Mouse (Mus musculus) intestine, embryonic 16.5 days (tissue): ENCODE results near the gene Fam189b. TPM values are rescaled to one million over a fixed set of nuclear protein-coding genes. Genes with fewer than 3 reads are reported as not detected.
"Not testable (repeated sequence)": the region's sequence is repeated elsewhere in the genome, so short reads cannot be mapped to it uniquely, and the experiment has no call there.

ENCODE experiments used
- ATAC-seq: fragments of 200-750 bp; cut with Nextera tagmentation; 2 replicates; pipeline ENCODE4 v1.8.0; 2017; ENCODE audit warnings: moderate TSS enrichment, moderate library complexity
- H3K27ac ChIP-seq: fragments of 300-500 bp; sonication (generic); 2 replicates; pipeline ENCODE4 v1.5.1; 2014; ENCODE audit warnings: mild to moderate bottlenecking, low read length
- H3K27me3 ChIP-seq: fragments of 300-500 bp; sonication (generic); replicated peaks from 2 replicates; pipeline ENCODE4 v1.6.1; 2014; ENCODE audit warnings: low read length, control low read depth, mixed read lengths; ENCODE audit not compliant: control insufficient read depth, insufficient read depth
- H3K36me3 ChIP-seq: fragments of 300-500 bp; sonication (generic); 2 replicates; pipeline ENCODE4 v1.6.1; 2014; ENCODE audit warnings: low read length, control low read depth; ENCODE audit not compliant: control insufficient read depth, insufficient read depth
- H3K4me1 ChIP-seq: fragments of 300-500 bp; sonication (generic); 2 replicates; pipeline ENCODE4 v1.6.1; 2014; ENCODE audit warnings: low read length, control low read depth, mixed read lengths; ENCODE audit not compliant: control insufficient read depth, insufficient read depth
- H3K4me2 ChIP-seq: fragments of 300-500 bp; sonication (generic); 2 replicates; pipeline ENCODE4 v1.6.1; 2014; ENCODE audit warnings: low read depth, low read length, control low read depth
- H3K4me3 ChIP-seq: fragments of 300-500 bp; sonication (generic); 2 replicates; pipeline ENCODE4 v1.5.1; 2014; ENCODE audit warnings: mild to moderate bottlenecking, low read length
- H3K9ac ChIP-seq: fragments of 300-500 bp; sonication (generic); 2 replicates; pipeline ENCODE4 v1.6.1; 2014; ENCODE audit warnings: low read depth, low read length
- H3K9me3 ChIP-seq: fragments of 300-500 bp; sonication (generic); 2 replicates; pipeline ENCODE4 v1.6.1; 2016; ENCODE audit warnings: low read length, control low read depth; ENCODE audit not compliant: control insufficient read depth
- WGBS: fragments of 180-500 bp; shearing (Covaris S2); extraction: QIAGEN DNeasy Blood & Tissue Kit; methylation state at CpG from one replicate; pipeline ENCODE4 v1.1.7; 2014; 5-methylcytosine and 5-hydroxymethylcytosine counted together
- polyA plus RNA-seq: library from polyadenylated mRNA; unstranded; fragments of >200 nt; fragmentation: Nextera tagmentation; extraction: Ambion mirVana; gene quantifications from 2 replicates; pipeline ENCODE4 v1.2.1, GENCODE M21; 2015

Gene Fam189b
- polyA plus RNA-seq, 1 experiment from 2014 or later, result 20.8 TPM

- Histone ChIP-seq H3K36me3 (no peaks in the 10 kb centered on the region), H3K27me3 (no peaks in the 10 kb centered on the region), H3K4me3 (no peak overlapping the region), H3K4me1 (0 out of 2 replicates have a peak, but pooled peaks cover 3% of the 10 kb centered on the region), H3K9me3 (no peaks in the 10 kb centered on the region), H3K9ac (no peak overlapping the region), H3K4me2 (peak overlapping the region; percentile 50; the same call in 1 of the 2 replicates), H3K27ac (no peak overlapping the region)
- ATAC-seq, result no peak
- WGBS, result 66% methylated on average over 14 of the region's 14 CpGs
Observed at GRCm38 (mm10) chr3:89148567-89148966, 34.4 kb upstream of the Fam189b start.

DNA sequence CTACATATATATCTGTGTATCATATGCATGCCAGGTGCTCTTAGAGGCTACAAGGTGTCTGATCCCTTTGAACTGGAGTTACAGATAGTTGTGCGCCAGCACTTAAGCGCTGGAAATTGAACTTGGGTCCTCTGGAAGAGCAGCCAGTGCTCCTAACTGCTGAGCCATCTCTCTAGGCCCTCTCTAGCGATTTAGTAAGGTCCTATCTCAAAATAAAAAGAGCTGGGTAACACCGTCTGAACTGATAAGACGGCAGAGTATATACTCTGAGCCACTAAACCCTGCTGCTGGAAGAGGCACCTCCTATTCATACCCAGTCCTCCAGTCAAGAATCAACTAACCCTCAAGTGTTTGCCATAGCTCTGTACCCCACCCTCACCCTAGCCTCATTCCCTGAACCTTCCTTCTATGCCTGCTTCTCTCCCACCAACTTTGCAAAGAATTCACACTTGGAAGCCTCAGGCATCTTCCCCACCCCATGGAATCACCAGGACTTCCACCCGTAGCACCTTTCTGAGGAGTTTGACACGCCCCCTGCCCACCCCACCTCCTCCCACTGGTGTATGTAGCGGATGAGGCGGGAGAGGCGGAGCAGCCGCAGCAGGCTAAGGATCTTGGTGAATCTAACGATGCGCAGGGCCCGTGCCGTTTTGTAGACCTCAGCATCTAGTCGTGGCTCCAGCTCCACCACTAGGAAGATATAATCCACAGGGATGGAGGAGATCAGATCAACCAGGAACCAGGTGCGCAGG lies 30.7 kb upstream of the Fam189b start:
- ATAC-seq, result no peak

DNA sequence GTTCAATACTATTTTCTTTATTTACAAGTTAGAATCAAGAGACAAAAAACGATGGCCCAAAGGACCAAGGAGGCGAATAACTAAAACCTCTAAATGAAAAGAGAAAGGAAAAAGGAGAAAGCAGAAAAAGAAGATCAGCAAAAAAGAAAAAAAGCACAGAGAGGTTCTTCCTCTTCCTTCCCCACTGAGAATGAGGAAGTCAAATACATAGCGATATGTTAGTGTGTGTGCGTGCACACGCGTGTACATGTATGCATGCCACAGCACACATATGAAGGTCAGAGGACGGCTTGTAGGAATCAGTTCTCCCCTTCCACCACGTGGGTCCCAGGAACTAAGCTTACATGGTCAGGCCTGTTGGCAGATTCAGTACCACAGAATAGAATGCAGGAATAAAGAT lies 26.0 kb upstream of the Fam189b start:
- H3K27ac ChIP-seq, result no peak overlapping the region
- no peak for ATAC-seq
- H3K27me3 ChIP-seq, result 0 out of 2 replicates have a peak, but pooled peaks cover 3% of the 10 kb centered on the region
- H3K4me3 ChIP-seq, result no peak overlapping the region
- H3K36me3 ChIP-seq, result no peaks in the 10 kb centered on the region
- H3K4me1 ChIP-seq, result peaks cover 10% of the 10 kb centered on the region
- H3K4me2 ChIP-seq, result no peak overlapping the region
- no peaks in the 10 kb centered on the region for H3K9me3 ChIP-seq
- WGBS, result 87% methylated on average over 8 of the region's 8 CpGs
- H3K9ac ChIP-seq, result no peak overlapping the region

More for the DNA sequence above, 30.7 kb upstream of the Fam189b start:
- WGBS, result 50% methylated on average over 17 of the region's 17 CpGs
- H3K36me3 ChIP-seq, result no peaks in the 10 kb centered on the region
- H3K9me3 ChIP-seq, result no peaks in the 10 kb centered on the region
- H3K4me1 ChIP-seq, result 0 out of 2 replicates have a peak, but pooled peaks cover 3% of the 10 kb centered on the region
- no peak overlapping the region for H3K9ac ChIP-seq
- H3K4me2 ChIP-seq, result no peak overlapping the region
- H3K27me3 ChIP-seq, result no peaks in the 10 kb centered on the region
- H3K4me3 ChIP-seq, result no peak overlapping the region
- H3K27ac ChIP-seq, result no peak overlapping the region

DNA sequence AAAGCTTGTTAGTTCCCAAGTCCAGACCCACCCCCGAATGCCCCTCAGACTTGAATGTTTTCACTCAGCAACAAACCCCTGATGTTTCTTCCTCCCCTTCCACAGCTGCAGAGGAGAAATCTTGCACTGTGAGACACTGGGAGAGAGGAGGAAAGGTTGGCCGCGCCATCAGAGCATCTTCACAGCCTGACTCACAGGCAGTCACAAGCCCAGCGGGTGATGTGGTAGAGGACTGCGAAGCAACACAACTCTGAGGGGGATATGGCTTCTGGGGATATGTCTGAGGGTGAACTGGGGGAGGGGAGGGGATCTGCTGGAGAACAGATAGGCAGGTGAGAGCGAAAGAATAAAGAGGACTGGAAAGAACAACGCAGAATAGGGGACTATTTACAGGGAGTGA lies 24.3 kb upstream of the Fam189b start:
- Histone ChIP-seq H3K9me3 (no peaks in the 10 kb centered on the region), H3K27me3 (0 out of 2 replicates have a peak, but pooled peaks cover 3% of the 10 kb centered on the region), H3K36me3 (no peaks in the 10 kb centered on the region), H3K4me3 (no peak overlapping the region), H3K4me2 (no peak overlapping the region), H3K27ac (no peak overlapping the region), H3K9ac (no peak overlapping the region), H3K4me1 (peaks cover 11% of the 10 kb centered on the region)
- no peak for ATAC-seq
- 22% methylated on average over 7 of the region's 7 CpGs for WGBS

DNA sequence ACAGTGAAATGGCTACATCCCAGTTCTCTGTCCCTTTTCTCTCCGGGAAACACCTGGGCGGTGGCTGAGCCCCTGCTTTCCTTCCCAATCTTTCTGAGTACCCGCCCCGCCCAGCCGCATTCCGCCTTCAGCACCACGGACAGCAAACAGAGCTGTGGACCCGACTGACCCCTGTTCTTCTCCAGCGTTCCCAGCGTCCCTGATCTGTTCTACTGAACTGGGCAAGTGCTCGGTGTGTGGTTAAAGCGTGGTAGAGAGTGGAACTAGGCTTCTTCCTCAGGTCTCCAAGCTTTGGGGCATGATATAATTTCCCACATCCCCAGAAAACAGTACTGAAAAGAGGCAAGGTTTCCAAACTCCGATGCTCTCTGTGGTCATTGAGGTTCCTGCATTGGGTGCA lies 23.7 kb upstream of the Fam189b start:
- no peaks in the 10 kb centered on the region for H3K36me3 ChIP-seq
- WGBS, result under 1% methylated on average over 13 of the region's 13 CpGs
- H3K27ac ChIP-seq, result no peak overlapping the region
- H3K27me3 ChIP-seq, result 0 out of 2 replicates have a peak, but pooled peaks cover 3% of the 10 kb centered on the region
- H3K4me1 ChIP-seq, result peaks cover 15% of the 10 kb centered on the region
- H3K4me2 ChIP-seq, result peak overlapping the region; percentile 100
- H3K4me3 ChIP-seq, result peak overlapping the region; percentile 68
- peak; percentile 49 for ATAC-seq
- H3K9me3 ChIP-seq, result no peaks in the 10 kb centered on the region
- H3K9ac ChIP-seq, result no peak overlapping the region

GRCm38 (mm10) chr3:89159616-89160344 lies 23.2 kb upstream of the Fam189b start, which contains the start of gene Hcn3:
TSS of gene Hcn3 (minus strand) at chr3:89160196.
- H3K9ac ChIP-seq, result peak within 1 kb of the TSS; percentile 68
- H3K9me3 ChIP-seq, result no peaks in the 10 kb centered on the region
- peak within 1 kb of the TSS; percentile 100 for H3K4me2 ChIP-seq
- no peaks in the 10 kb centered on the region for H3K36me3 ChIP-seq
- WGBS, result under 1% methylated on average over 64 of the region's 66 CpGs
- no peak within 1 kb of the TSS for H3K27ac ChIP-seq
- H3K4me3 ChIP-seq, result peak within 1 kb of the TSS; percentile 68
- H3K4me1 ChIP-seq, result peaks cover 15% of the 10 kb centered on the region
- H3K27me3 ChIP-seq, result 0 out of 2 replicates have a peak, but pooled peaks cover 3% of the 10 kb centered on the region
- peak; percentile 51 for ATAC-seq

DNA sequence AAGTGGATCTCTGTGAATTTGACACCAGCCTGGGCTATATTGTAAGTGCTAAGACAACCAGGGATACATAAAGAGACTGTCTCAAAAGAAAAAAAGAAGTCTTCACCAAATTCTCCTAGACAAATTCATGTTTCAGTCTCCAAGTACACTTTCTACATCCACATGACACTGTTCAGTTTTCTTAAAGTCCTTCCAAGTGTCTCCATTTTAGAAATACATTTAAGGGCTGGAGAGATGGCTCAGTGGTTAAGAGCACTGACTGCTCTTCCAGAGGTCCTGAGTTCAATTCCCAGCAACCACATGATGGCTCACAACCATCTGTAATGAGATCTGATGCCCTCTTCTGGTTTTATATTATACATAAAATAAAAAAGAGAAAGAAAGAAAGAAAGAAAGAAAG lies 21.7 kb upstream of the Fam189b start:
- not testable (repeated sequence) for H3K9me3 ChIP-seq, H3K4me2 ChIP-seq, H3K27ac ChIP-seq, H3K4me3 ChIP-seq, H3K27me3 ChIP-seq, H3K9ac ChIP-seq, ATAC-seq, H3K36me3 ChIP-seq
- H3K4me1 ChIP-seq, result peaks cover 24% of the 10 kb centered on the region

DNA sequence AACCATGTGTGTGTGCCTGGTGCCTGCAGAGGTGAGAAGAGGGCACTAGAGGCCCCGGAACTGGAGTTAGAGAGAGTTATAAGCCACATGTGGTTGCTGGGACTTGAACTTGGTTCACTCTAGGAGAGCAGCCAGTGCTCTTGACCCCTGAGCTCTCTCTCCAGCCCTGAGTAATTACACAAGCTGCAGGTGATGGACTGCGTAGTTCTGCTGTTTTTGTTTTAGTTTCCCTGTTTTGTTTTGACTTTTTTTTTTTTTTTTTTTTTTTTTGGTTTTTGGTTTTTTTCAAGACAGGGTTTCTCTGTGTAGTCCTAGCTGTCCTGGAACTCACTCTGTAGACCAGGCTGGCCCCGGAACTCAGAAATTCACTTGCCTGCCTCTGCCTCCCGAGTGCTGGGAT lies 21.2 kb upstream of the Fam189b start:
- no peak for ATAC-seq
- WGBS, result 81% methylated on average over 4 of the region's 4 CpGs
- Histone ChIP-seq H3K4me3 (no peak overlapping the region), H3K9ac (no peak overlapping the region), H3K4me1 (peaks cover 28% of the 10 kb centered on the region), H3K27ac (no peak overlapping the region), H3K9me3 (no peaks in the 10 kb centered on the region), H3K27me3 (0 out of 2 replicates have a peak, but pooled peaks cover 3% of the 10 kb centered on the region), H3K4me2 (no peak overlapping the region), H3K36me3 (no peaks in the 10 kb centered on the region)

DNA sequence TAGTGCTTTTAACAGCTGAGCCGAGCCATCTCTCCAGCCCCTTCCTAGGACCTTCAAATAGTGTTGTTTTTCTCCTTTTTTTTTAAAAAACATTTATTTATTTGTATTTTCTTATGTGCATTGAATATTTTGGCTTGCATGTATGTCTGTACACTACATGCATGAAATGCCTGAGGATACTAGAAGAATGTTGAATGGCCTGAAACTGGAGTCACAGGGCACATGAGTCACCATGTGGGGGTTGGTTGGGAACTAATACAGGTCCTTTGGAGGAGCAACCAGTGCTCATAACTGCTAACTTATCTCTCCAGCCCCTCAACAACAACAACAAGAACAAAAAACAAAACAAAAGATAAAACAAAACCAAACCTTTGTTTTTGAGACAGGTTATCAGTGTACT lies 19.8 kb upstream of the Fam189b start:
- Histone ChIP-seq H3K4me3 (no peak overlapping the region), H3K27ac (no peak overlapping the region)

More for the DNA sequence above, 19.8 kb upstream of the Fam189b start:
- Histone ChIP-seq H3K9ac (no peak overlapping the region), H3K4me2 (no peak overlapping the region), H3K4me1 (peaks cover 28% of the 10 kb centered on the region), H3K9me3 (no peaks in the 10 kb centered on the region), H3K36me3 (no peaks in the 10 kb centered on the region), H3K27me3 (0 out of 2 replicates have a peak, but pooled peaks cover 3% of the 10 kb centered on the region)
- 77% methylated on average over 1 of the region's 1 CpGs for WGBS
- ATAC-seq, result no peak
